Mouse (Mus musculus) kidney, adult 11 months (tissue): ENCODE measurements around the gene Gm15097.
"Not testable (repeated sequence)": the region's sequence is repeated elsewhere in the genome, so short reads cannot be mapped to it uniquely, and the experiment has no call there.

Experiments used
- DNase-seq: peaks from one replicate; pipeline ENCODE4 v3.0.0; 2022

The Gm15097 gene

GRCm38 (mm10) chrX:149784173-149784572 lies at the start of gene Gm15097:
Gene Gm15097, plus strand, starts transcription at chrX:149784473.
- not testable (repeated sequence) for DNase-seq

- peak; percentile 10 for DNase-seq
These were observed 21.4 kb upstream of the Gm15097 start for GRCm38 (mm10) chrX:149762853-149763252.

DNA sequence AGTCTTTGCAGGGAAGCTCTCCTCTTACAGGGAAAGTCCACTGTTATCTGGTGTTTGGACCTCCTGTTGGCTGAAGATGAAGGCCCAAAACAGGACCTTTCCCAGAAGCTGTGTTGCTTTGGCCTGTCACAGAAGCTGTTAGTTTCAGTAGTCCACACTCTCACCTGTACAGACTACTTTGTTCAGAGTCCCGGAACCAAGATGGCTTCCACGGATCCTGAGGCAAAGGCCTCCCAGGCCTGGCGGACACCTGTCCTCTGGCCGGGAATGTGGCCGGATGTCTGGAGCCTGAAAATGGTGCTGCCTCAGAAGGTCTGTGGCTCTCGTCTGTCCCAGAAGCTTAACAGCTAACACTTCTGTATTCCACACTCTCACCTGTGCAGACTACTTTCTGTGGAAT lies 26.9 kb downstream of the Gm15097 start:
- not testable (repeated sequence) for DNase-seq
